Mouse (Mus musculus): ENCODE results near the gene Smtnl2.

- TF ChIP-seq CTCF (IDR thresholded peaks at IDR 0.05; ENCODE audit: low read depth, low read length) (no peak), POLR2A (IDR thresholded peaks at IDR 0.05; ENCODE audit: extremely low read depth, insufficient read depth, low read length) (no peak)
These were observed 5.3 kb downstream of the Smtnl2 start for GRCm38 (mm10) chr11:72406079-72406675.
